Mouse (Mus musculus) ovary, postnatal 14 days (tissue): Measurements from ENCODE around the gene Nat8f6.
"Not testable (repeated sequence)": the region's sequence is repeated elsewhere in the genome, so short reads cannot be mapped to it uniquely, and the experiment has no call there.

Source experiments
- DNase-seq: peaks from one replicate; pipeline ENCODE4 v3.0.0; 2022; ENCODE audit warnings: low spot score

The Nat8f6 gene

DNA sequence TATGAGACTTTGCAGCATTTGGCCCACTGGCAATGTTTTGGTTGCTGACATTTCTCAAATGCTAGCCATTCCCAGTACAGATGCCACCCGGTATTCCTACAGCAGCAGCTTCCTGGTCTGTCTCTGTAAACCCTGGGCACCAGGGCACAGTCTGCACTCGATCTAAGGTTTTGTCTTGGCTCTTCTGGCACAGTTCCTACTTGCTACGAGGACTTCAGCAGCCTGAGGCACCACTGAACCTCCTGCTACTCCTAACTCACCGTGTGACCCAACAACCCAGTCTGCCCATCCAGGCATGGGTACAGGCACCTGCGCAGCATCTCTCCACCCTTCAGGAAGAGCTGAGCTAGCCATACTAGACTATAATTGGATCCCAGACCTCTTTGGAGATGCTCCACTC lies 15.3 kb upstream of the Nat8f6 start:
- not testable (repeated sequence) for DNase-seq

GRCm38 (mm10) chr6:85835104-85835503 lies 14.3 kb upstream of the Nat8f6 start:
- not testable (repeated sequence) for DNase-seq

DNA sequence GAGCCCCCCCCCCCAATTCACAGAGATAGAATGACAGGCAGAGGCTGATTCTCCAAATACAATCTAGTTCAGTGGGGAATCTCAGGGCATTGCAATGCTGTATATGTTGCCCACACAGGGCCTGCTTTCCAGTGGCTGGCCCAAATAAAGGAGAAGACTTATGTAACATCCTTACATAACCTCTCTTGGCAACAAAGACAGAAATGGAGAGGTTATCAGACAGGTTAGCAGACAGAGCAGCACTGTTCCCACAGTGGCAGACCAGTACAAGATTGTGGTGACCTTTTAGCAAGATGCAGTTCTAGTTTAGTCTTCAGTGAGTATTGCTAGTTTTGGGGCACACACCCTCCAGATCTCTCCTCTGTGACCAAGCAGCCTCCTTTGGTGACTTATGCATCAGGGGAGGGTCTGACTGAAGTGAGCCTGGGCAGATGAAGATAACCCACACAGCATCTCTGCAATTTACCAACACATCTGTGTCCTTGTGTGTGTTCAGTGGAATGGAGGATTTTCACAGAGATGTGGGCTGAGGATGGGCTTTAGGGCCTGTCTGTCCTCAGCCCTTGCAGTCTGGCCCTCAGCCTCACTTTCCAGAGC lies 13.8 kb upstream of the Nat8f6 start:
- not testable (repeated sequence) for DNase-seq

DNA sequence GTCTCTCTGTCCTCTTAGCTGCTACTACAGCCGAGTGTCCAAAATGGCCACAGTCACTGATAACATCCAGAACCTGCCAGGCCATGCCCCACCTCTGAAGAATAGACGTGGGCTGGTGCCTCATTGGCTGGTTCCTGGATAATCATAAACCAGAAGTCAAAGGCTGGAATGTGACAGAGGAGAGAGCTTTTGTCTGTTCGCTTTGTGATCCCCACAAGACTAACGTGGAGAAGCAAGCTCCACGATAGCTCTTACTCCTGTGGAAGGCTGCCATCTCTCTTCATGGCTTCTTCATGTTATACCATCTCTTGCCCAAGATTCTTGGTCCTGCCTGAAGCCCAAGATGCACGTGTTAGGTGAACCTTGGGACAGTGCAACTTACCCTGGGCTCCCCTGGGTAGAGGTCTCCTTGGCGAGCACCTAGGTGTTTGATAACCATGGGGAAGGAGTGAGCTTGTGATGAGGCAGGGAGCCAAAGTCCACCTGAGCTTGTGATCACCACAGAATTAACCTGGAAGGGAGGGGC lies 11.1 kb upstream of the Nat8f6 start, which contains the start of gene Nat8:
Nat8 (minus strand) TSS at position 287 of the 526 bp plus-strand sequence.
- no peak for DNase-seq

- DNase-seq = no peak
Observed at GRCm38 (mm10) chr6:85829462-85829861, 8.7 kb upstream of the Nat8f6 start.

DNA sequence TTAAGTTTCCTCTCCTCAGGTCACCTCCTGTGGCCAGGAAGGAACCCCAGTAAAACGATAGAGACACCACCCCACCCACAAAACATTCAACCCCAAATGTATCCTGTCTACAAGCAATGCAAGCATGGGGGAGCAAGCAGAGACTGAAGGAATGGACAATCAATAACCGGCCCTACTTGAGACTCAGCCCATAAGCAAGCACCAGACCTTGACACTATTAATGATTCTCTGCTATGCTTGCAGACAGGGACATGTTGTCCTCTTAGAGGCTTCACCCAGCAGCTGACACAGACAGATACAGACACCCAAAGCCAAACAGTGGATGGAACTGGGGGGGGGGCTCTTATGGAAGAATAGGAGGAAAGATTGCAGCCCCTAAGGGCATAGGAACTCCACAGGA lies 5.1 kb upstream of the Nat8f6 start:
- no peak for DNase-seq

DNA sequence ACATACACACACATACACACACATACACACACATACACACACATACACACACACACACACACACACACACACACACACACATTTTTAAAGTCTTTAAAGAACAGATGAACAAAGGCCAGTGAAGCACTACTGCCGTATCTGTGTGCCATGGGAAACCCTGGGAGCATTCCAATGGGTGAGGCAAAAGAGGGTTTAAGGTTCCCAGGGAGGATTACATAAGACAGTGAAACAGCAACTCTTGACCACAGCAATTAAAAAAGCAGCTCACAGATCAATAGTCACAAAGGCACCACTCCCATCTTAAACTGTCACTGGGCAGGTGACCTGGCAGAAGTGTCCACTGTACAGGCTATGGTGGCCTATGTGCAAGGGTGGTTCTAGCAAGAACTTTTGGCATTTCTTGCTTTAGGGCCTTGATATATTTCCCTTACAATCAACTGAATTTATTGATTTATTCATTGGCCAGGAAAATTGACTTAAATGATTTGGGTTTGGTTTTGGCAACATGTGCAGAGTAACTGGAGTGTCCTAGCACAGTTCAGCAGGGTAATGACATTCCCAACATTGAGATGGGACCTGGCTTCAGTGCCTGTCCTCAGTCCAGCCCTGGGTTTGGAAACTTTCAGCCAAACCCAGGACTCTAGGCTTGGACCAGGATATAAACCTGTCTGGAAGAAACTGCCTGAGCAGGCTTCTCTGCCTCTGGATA lies 2.8 kb upstream of the Nat8f6 start:
- no peak for DNase-seq

GRCm38 (mm10) chr6:85822286-85822685 lies 1.5 kb upstream of the Nat8f6 start:
- no peak for DNase-seq

GRCm38 (mm10) chr6:85818338-85818737 lies 2.4 kb downstream of the Nat8f6 start:
- DNase-seq = no peak

DNA sequence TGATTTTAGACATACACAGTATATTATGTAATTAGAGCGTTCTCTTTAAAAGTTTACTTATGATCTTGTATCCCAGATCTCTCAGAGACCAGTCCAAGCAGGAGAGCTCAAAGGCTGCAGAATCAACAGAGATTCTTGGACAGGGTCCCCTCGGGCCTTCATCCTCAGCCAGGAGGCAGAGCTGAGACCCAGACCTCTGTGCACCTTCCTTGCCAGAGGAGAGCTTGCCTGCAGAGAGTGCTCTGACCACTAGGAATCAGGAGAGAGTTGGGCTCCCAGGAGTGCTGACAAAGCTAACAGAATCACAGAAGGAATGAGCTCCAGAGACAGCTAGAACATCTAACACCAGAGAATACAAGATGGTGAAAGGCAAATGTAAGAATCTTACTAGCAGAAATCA lies 7.4 kb downstream of the Nat8f6 start:
- DNase-seq = no peak

- not testable (repeated sequence) for DNase-seq
Observed at GRCm38 (mm10) chr6:85810942-85811537, 9.7 kb downstream of the Nat8f6 start.

DNA sequence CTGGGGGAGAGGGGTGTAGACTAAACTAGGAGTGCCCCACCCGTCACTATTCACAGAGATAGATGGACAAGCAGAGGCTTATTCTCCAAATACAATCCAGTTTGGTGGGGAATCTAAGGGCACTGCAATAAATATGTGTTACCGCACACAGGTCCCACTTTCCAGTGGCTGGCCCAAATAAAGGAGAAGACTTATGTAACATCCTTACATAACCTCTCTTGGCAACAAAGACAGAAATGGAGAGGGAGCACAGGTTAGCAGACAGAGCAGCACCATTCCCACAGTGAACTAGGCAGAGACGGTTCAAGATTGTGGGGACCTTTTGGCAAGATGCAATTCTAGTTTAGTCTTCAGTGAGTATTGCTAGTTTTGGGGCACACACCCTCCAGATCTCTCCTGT lies 10.2 kb downstream of the Nat8f6 start:
- DNase-seq = not testable (repeated sequence)

GRCm38 (mm10) chr6:85809784-85810183 lies 11.0 kb downstream of the Nat8f6 start:
- DNase-seq = not testable (repeated sequence)

DNA sequence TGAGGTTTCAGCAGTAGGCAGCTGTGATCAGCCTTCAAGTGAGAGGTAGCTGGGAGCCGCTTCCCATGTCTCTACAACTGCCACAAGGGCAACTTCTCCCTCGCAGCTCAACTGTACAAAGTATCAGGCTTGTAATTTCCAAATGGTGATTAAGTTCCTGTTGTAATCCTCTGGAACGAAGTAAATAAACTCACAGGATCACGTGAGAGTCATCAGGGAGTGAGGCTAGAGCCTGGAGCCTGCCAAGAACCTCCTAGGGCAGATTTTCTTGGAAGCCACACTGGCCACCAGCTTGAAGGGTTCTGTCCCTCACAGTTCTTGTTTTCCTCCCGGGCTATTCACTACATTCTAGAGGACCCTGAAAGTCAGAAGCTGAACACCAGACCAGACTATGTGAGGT lies 17.6 kb downstream of the Nat8f6 start:
- DNase-seq = not testable (repeated sequence)

DNA sequence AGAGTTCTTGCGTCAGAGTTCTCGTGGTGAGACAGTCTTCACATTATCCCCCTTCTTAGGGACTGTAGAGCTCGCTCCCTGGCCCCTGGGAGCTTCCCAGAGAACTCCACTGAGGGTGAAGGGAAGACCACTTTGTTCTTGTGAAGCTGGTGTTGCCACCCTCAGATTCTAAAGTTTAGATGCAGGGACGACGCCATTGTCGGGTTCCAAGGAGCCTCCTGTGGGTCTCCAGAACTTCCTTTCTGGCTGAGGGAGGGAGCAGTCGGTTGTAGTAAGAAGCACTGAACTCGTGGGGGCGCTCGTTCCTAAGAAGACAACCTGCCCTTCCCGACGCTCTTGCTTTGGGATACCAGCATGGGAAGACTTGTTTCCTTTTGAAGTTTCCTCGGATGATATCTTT lies 55.2 kb downstream of the Nat8f6 start, which contains the start of gene Nat8f3:
Nat8f3 (minus strand) TSS at position 223 of the 400 bp plus-strand sequence.
- DNase-seq = peak; percentile 39

DNA sequence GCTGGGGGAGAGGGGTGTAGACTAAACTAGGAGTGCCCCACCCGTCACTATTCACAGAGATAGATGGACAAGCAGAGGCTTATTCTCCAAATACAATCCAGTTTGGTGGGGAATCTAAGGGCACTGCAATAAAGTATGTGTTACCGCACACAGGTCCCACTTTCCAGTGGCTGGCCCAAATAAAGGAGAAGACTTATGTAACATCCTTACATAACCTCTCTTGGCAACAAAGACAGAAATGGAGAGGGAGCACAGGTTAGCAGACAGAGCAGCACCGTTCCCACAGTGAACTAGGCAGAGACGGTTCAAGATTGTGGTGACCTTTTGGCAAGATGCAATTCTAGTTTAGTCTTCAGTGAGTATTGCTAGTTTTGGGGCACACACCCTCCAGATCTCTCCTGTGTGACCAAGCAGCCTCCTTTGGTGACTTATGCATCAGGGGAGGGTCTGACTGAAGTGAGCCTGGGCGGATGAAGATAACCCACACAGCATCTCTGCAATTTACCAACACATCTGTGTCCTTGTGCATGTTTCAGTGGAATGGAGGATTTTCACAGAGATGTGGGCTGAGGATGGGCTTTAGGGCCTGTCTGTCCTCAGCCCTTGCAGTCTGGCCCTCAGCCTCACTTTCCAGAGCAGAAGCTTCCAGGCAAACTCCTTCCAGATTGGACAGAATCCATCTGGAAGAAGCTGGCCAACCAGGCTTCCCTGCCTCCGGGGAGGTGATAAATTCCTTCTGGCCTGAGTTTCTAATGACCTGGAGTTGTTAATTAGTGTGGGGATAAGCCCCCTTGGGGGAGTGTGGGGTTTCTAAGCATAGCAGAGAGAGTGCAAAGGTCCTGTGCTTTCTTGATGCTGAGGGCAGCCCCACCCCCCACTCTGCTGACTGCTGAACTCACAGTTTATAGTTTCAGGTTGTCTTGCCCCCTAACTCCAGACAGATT lies 57.4 kb downstream of the Nat8f6 start:
- DNase-seq = not testable (repeated sequence)

DNA sequence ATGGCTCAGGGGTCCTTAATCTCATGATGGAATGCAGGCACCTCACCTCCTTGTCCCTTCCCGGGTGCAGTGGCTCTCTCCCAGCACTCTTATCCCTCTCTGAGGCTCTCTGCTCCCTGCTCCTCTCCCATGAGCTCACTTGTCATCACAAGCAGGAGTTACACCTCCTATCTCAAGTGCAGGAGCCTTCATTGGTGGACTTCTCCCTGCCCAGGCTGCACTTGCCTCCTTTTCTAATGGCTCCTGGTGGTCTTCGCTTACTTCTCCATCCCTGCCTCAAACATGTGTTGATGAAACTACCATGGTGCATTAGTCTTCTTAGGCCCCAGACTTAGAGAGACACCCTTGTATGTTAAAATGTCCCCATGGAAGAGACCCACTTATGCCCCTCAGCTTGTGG lies 58.1 kb downstream of the Nat8f6 start:
- DNase-seq = not testable (repeated sequence)
